Mouse (Mus musculus): ENCODE results near the gene L3mbtl4.

Gene L3mbtl4

GRCm38 (mm10) chr17:68666528-68666927 lies 392.9 kb downstream of the L3mbtl4 start:
- DNase-seq = no peak

GRCm38 (mm10) chr17:68672088-68672504 lies 398.5 kb downstream of the L3mbtl4 start:
- no peak for DNase-seq

GRCm38 (mm10) chr17:68710701-68711100 lies 437.1 kb downstream of the L3mbtl4 start:
- DNase-seq = no peak

GRCm38 (mm10) chr17:68711350-68711749 lies 437.8 kb downstream of the L3mbtl4 start:
- DNase-seq = no peak

- no peak for DNase-seq
Observed at GRCm38 (mm10) chr17:68748296-68748695, 474.7 kb downstream of the L3mbtl4 start.

GRCm38 (mm10) chr17:68750513-68750912 lies 476.9 kb downstream of the L3mbtl4 start:
- DNase-seq = no peak

GRCm38 (mm10) chr17:68753112-68753511 lies 479.5 kb downstream of the L3mbtl4 start:
- DNase-seq = no peak

GRCm38 (mm10) chr17:68754789-68755188 lies 481.2 kb downstream of the L3mbtl4 start:
- DNase-seq = no peak

GRCm38 (mm10) chr17:68758428-68758827 lies 484.8 kb downstream of the L3mbtl4 start:
- DNase-seq = no peak

- no peak for DNase-seq
Observed at GRCm38 (mm10) chr17:68758936-68759335, 485.3 kb downstream of the L3mbtl4 start.

- DNase-seq = no peak
Observed at GRCm38 (mm10) chr17:68759978-68760377, 486.4 kb downstream of the L3mbtl4 start.

GRCm38 (mm10) chr17:68764329-68764880 lies 490.8 kb downstream of the L3mbtl4 start:
- DNase-seq = no peak

GRCm38 (mm10) chr17:68769561-68769960 lies 496.0 kb downstream of the L3mbtl4 start:
- DNase-seq = no peak

- DNase-seq = no peak
Observed at GRCm38 (mm10) chr17:68771046-68771750, 497.6 kb downstream of the L3mbtl4 start.

GRCm38 (mm10) chr17:68793741-68794140 lies 520.1 kb downstream of the L3mbtl4 start:
- DNase-seq = no peak

GRCm38 (mm10) chr17:68826323-68826722 lies 552.7 kb downstream of the L3mbtl4 start, which contains the start of gene Tmem200c:
Gene Tmem200c, plus strand, starts transcription at chr17:68826623.
- DNase-seq = no peak
